Mouse (Mus musculus): ENCODE results near the gene Fyb2.

DNA sequence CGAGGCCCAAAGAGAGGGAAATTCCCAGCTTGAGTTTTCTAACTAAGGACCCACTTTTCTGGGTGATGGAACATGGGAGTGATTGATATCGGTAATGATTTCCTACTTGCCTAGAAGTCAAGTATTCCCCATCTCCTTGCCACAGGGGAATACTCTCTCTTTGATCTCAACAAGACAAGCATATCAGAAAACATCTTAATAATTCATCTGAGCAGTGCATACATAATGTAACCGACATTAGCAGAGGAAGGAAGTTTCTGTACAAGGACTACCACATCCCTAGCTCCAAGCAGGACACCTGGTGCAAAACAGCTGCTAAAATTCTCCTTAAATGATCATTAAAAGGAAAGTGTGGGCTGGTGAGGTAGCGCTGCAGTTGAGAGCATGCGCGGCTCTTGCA is 8.2 kb upstream of the Fyb2 start:
- no peak for TF ChIP-seq CTCF (IDR thresholded peaks at IDR 0.05; ENCODE audit: low read depth)
- TF ChIP-seq EP300 (IDR thresholded peaks at IDR 0.05; ENCODE audit: low read depth) = no peak

Measured in liver, postnatal 0 days (tissue).